Comparison of ENCODE assay signal across 24 mouse cellular contexts in the genomic region with DNA sequence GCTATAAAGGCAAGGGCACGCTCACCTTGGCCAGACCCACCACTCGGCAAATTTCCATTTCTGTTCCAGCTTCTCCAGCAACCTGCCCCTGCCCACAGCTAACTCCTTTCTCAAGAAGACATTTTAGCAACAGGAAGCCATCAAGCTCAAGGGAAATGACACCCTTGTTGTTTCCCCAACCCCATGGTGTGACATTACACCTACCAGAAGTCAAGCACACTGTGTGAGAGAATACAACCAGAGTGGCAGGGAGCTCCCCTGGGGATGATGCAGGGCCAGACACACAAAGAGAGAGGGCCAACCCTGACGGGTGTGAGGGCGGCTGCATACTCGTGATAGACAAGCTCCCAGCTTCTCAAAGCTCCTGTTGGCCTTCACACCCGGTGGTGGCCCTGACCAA.
"Had no signal": no experiment of that assay in that cellular context is flagged by ENCODE, and none has a peak within 500 bp of the region (broad histone marks: within the 10 kb centered on the region; RNA-seq: fewer than 3 reads in every experiment).

No protein-coding gene starts in this region.

- H3K4me1 ChIP-seq: heart, embryonic 13.5 days; heart, embryonic 15.5 days; hindbrain, embryonic 13.5 days; hindbrain, embryonic 15.5 days; intestine, embryonic 15.5 days; limb, embryonic 13.5 days; limb, embryonic 15.5 days; liver, embryonic 12.5 days had no signal

- H3K4me3 ChIP-seq: heart, embryonic 13.5 days; heart, embryonic 15.5 days; hindbrain, embryonic 13.5 days; hindbrain, embryonic 15.5 days; intestine, embryonic 15.5 days; layer of hippocampus, adult 2 months; limb, embryonic 13.5 days; limb, embryonic 15.5 days; liver, embryonic 12.5 days had no signal

- ATAC-seq: hindbrain, postnatal 0 days; intestine, embryonic 15.5 days; intestine, postnatal 0 days; liver, embryonic 12.5 days had no signal

- H3K36me3 ChIP-seq: heart, embryonic 13.5 days; heart, embryonic 15.5 days; hindbrain, embryonic 13.5 days; hindbrain, embryonic 15.5 days; intestine, embryonic 15.5 days; limb, embryonic 13.5 days; limb, embryonic 15.5 days; liver, embryonic 12.5 days had no signal

- DNase-seq: gastrocnemius, postnatal 14 days; gastrocnemius, postnatal 36 days; heart, adult 18-20 months; heart, postnatal 14 days; heart, postnatal 36 days; kidney, adult 18-20 months; kidney, adult 8-10 months; kidney, postnatal 10 days; kidney, postnatal 25 days; kidney, postnatal 4 days; layer of hippocampus, adult 9-11 months; layer of hippocampus, postnatal 36 days; left cerebral cortex, postnatal 4 days had no signal

- H3K27me3 ChIP-seq: heart, embryonic 15.5 days; hindbrain, embryonic 13.5 days; hindbrain, embryonic 15.5 days; intestine, embryonic 15.5 days; limb, embryonic 13.5 days; limb, embryonic 15.5 days; liver, embryonic 12.5 days had no signal

- H3K27ac ChIP-seq: heart, embryonic 13.5 days; heart, embryonic 15.5 days; hindbrain, embryonic 13.5 days; hindbrain, embryonic 15.5 days; hindbrain, postnatal 0 days; intestine, embryonic 15.5 days; layer of hippocampus, adult 2 months; limb, embryonic 13.5 days; limb, embryonic 15.5 days; liver, embryonic 12.5 days had no signal

- H3K9ac ChIP-seq: heart, embryonic 13.5 days; heart, embryonic 15.5 days; hindbrain, embryonic 13.5 days; hindbrain, embryonic 15.5 days; intestine, embryonic 15.5 days; limb, embryonic 13.5 days; limb, embryonic 15.5 days; liver, embryonic 12.5 days had no signal
